Comparison of ENCODE assay signal across 8 mouse cellular contexts in genomic region chr3:89278643-89279042, GRCm38 (mm10). TPM values are rescaled to one million over a fixed set of nuclear protein-coding genes. Genes with fewer than 3 reads are reported as not detected.
A peak's percentile ranks its signal among the peaks of the same experiment; 100 is the strongest.
DNase-seq lines count a peak whose midpoint lies in the region; ATAC-seq and TF ChIP-seq lines count a peak whose summit lies in the region.

No protein-coding gene starts in this region.

- H3K9me3 ChIP-seq in embryonic facial prominence, embryonic 12.5 days, result no peaks in the 10 kb centered on the region
- H3K9me3 ChIP-seq in intestine, embryonic 14.5 days (ENCODE audit: control insufficient read depth, low read length), result no peaks in the 10 kb centered on the region
- H3K9me3 ChIP-seq in midbrain, embryonic 13.5 days, result no peaks in the 10 kb centered on the region

- H3K4me1 ChIP-seq in heart, adult 2 months (ENCODE audit: control insufficient read depth, insufficient read depth, low read length), result peaks cover 15% of the 10 kb centered on the region
- peaks cover 46% of the 10 kb centered on the region for H3K4me1 ChIP-seq in embryonic facial prominence, embryonic 12.5 days
- H3K4me1 ChIP-seq in intestine, embryonic 14.5 days (replicated peaks; ENCODE audit: control insufficient read depth, insufficient read depth, low read length), result peaks cover 44% of the 10 kb centered on the region
- H3K4me1 ChIP-seq in midbrain, embryonic 13.5 days (replicated peaks), result peaks cover 33% of the 10 kb centered on the region

- no peak for ATAC-seq in embryonic facial prominence, embryonic 12.5 days (ENCODE audit: insufficient number of reproducible peaks, insufficient read depth, low FRiP score, low TSS enrichment)
- ATAC-seq in intestine, embryonic 14.5 days (replicated peaks; ENCODE audit: low FRiP score, low TSS enrichment, low read depth), result no peak
- ATAC-seq in midbrain, embryonic 13.5 days, result no peak

- H3K27me3 ChIP-seq in heart, adult 2 months (ENCODE audit: control insufficient read depth, insufficient read depth, low read length), result no peaks in the 10 kb centered on the region
- peaks cover 19% of the 10 kb centered on the region for H3K27me3 ChIP-seq in embryonic facial prominence, embryonic 12.5 days
- 0 out of 2 replicates have a peak, but pooled peaks cover 4% of the 10 kb centered on the region for H3K27me3 ChIP-seq in intestine, embryonic 14.5 days (replicated peaks; ENCODE audit: control insufficient read depth, insufficient read depth, low read length)
- H3K27me3 ChIP-seq in midbrain, embryonic 13.5 days, result peaks cover 55% of the 10 kb centered on the region

- peak overlapping the region; percentile 93 for H3K4me2 ChIP-seq in embryonic facial prominence, embryonic 12.5 days (replicated peaks)
- peak overlapping the region; percentile 71 for H3K4me2 ChIP-seq in intestine, embryonic 14.5 days (ENCODE audit: low read length)
- peak overlapping the region; percentile 82 for H3K4me2 ChIP-seq in midbrain, embryonic 13.5 days (replicated peaks)

- DNase-seq in heart, adult 2 months, result peak in 1 of 2 experiments; percentile 31
- DNase-seq in heart, adult 18-20 months, result no peak
- DNase-seq in intestine, embryonic 14.5 days (ENCODE audit: low spot score), result no peak
- no peak for DNase-seq in layer of hippocampus, adult 8-10 months (ENCODE audit: low spot score in 2 of 2)
- no peak for DNase-seq in thymus, postnatal 4 days
- DNase-seq in left cerebral cortex, postnatal 36 days (ENCODE audit: low spot score in 2 of 2), result no peak

- intact Hi-C loops in heart, adult 2 months (cut with DNase I), result loop anchor here (1.0 to 2.0 kb wide), 3 partner anchors 8 to 70 kb away; partner anchors contain the start of genes Adam15 and Slc50a1
- intact Hi-C loops in left cerebral cortex, postnatal 36 days (cut with DNase I), result no loop called here

- 16% methylated on average over 8 of the region's 8 CpGs for WGBS in heart, adult 2 months
- WGBS in embryonic facial prominence, embryonic 12.5 days, result 16% methylated on average over 8 of the region's 8 CpGs
- whole genome bisulfite sequencing in intestine, embryonic 14.5 days, result 13% methylated on average over 8 of the region's 8 CpGs
- WGBS in midbrain, embryonic 13.5 days, result 32% methylated on average over 8 of the region's 8 CpGs

- peak overlapping the region; percentile 99 for H3K27ac ChIP-seq in heart, adult 2 months
- peak overlapping the region; percentile 65; the same call in 1 of the 2 replicates for H3K27ac ChIP-seq in embryonic facial prominence, embryonic 12.5 days
- peak overlapping the region; percentile 43 for H3K27ac ChIP-seq in intestine, embryonic 14.5 days (ENCODE audit: low read depth)
- H3K27ac ChIP-seq in midbrain, embryonic 13.5 days, result no peak overlapping the region

- no peak for TF ChIP-seq POLR2A in heart, adult 2 months (IDR thresholded peaks at IDR 0.05; ENCODE audit: insufficient read depth, low read depth, low read length)

- TF ChIP-seq CTCF in heart, adult 2 months (IDR thresholded peaks at IDR 0.05), result no peak

- H3K79me2 ChIP-seq in heart, adult 2 months (replicated peaks; ENCODE audit: control insufficient read depth, insufficient read depth, low read length), result no peaks in the 10 kb centered on the region

- peak overlapping the region; percentile 84 for H3K4me3 ChIP-seq in heart, adult 2 months
- H3K4me3 ChIP-seq in embryonic facial prominence, embryonic 12.5 days, result peak overlapping the region; percentile 51
- peak overlapping the region; percentile 61 for H3K4me3 ChIP-seq in intestine, embryonic 14.5 days (ENCODE audit: low read depth, low read length)
- peak overlapping the region; percentile 44 for H3K4me3 ChIP-seq in midbrain, embryonic 13.5 days (replicated peaks)

- H3K36me3 ChIP-seq in heart, adult 2 months (ENCODE audit: control insufficient read depth, insufficient read depth, low read length), result peaks cover 13% of the 10 kb centered on the region
- H3K36me3 ChIP-seq in embryonic facial prominence, embryonic 12.5 days, result 0 out of 2 replicates have a peak, but pooled peaks cover 4% of the 10 kb centered on the region
- H3K36me3 ChIP-seq in intestine, embryonic 14.5 days (ENCODE audit: control insufficient read depth, insufficient read depth, low read length), result peaks cover 15% of the 10 kb centered on the region; the same call in 1 of the 2 replicates
- H3K36me3 ChIP-seq in midbrain, embryonic 13.5 days, result no peaks in the 10 kb centered on the region

- H3K9ac ChIP-seq in heart, adult 2 months (ENCODE audit: low read depth, low read length), result peak overlapping the region; percentile 82
- H3K9ac ChIP-seq in embryonic facial prominence, embryonic 12.5 days, result peak overlapping the region; percentile 65
- peak overlapping the region; percentile 64 for H3K9ac ChIP-seq in intestine, embryonic 14.5 days (ENCODE audit: low read length)
- no peak overlapping the region for H3K9ac ChIP-seq in midbrain, embryonic 13.5 days (replicated peaks)

- TF ChIP-seq EP300 in heart, adult 2 months (IDR thresholded peaks at IDR 0.05; ENCODE audit: insufficient read depth, low read depth, low read length), result no peak

RNA-seq across cellular contexts. Expression of gene Efna1, which starts 2.3 kb away (rescaled TPM):
- total RNA-seq in heart, adult 2 months (2021), result 10 to 100 TPM; 22.6 to 28.4 TPM
- polyA plus RNA-seq in heart, adult 2 months (2012; rRNA removed), result 39.6 and 44.4 TPM in 2 replicates
- 10 to 100 TPM; 22.5 to 23.8 TPM for total RNA-seq in heart, adult 18-20 months (2021)
- 32.6 and 36.1 TPM in 2 replicates for polyA plus RNA-seq in embryonic facial prominence, embryonic 12.5 days (2016; fragmentation: Nextera tagmentation; extraction: Ambion mirVana)
- 46.2 and 46.6 TPM in 2 replicates for polyA plus RNA-seq in intestine, embryonic 14.5 days (2014; fragmentation: Nextera tagmentation; extraction: Ambion mirVana)
- polyA plus RNA-seq in midbrain, embryonic 13.5 days (2015; fragmentation: Nextera tagmentation; extraction: Ambion mirVana), result 9.7 and 10.7 TPM in 2 replicates
- 10 to 100 TPM in 2 of 4 experiments, 1 to 10 TPM in 2; 7.9 to 12.6 (median 10.5) TPM for total RNA-seq in layer of hippocampus, adult 8-10 months (2022)
- total RNA-seq in left cerebral cortex, postnatal 36 days (2021), result 1 to 10 TPM; 4.2 to 7.4 TPM

RNA-seq across cellular contexts. Expression of gene Slc50a1, which starts 8.3 kb away (rescaled TPM):
- 10 to 100 TPM; 17.3 to 23.3 TPM for total RNA-seq in heart, adult 2 months (2021)
- polyA plus RNA-seq in heart, adult 2 months (2012; rRNA removed), result 105 and 111 TPM in 2 replicates
- 10 to 100 TPM; 15.6 to 21.6 TPM for total RNA-seq in heart, adult 18-20 months (2021)
- 56.6 and 62.0 TPM in 2 replicates for polyA plus RNA-seq in embryonic facial prominence, embryonic 12.5 days (2016; fragmentation: Nextera tagmentation; extraction: Ambion mirVana)
- 64.7 and 66.5 TPM in 2 replicates for polyA plus RNA-seq in intestine, embryonic 14.5 days (2014; fragmentation: Nextera tagmentation; extraction: Ambion mirVana)
- polyA plus RNA-seq in midbrain, embryonic 13.5 days (2015; fragmentation: Nextera tagmentation; extraction: Ambion mirVana), result 31.8 and 37.5 TPM in 2 replicates
- total RNA-seq in layer of hippocampus, adult 8-10 months (2022), result 10 to 100 TPM; 51.8 to 69.9 (median 58.2) TPM
- 10 to 100 TPM; 34.5 to 39.1 TPM for total RNA-seq in left cerebral cortex, postnatal 36 days (2021)

RNA-seq across cellular contexts. Expression of gene Dpm3, which starts 19.5 kb away (rescaled TPM):
- 10 to 100 TPM; 54.3 to 58.2 TPM for total RNA-seq in heart, adult 2 months (2021)
- polyA plus RNA-seq in heart, adult 2 months (2012; rRNA removed), result 140 and 160 TPM in 2 replicates
- total RNA-seq in heart, adult 18-20 months (2021), result 10 to 100 TPM; 54.1 to 54.7 TPM
- 101 and 103 TPM in 2 replicates for polyA plus RNA-seq in embryonic facial prominence, embryonic 12.5 days (2016; fragmentation: Nextera tagmentation; extraction: Ambion mirVana)
- 143 and 188 TPM in 2 replicates for polyA plus RNA-seq in intestine, embryonic 14.5 days (2014; fragmentation: Nextera tagmentation; extraction: Ambion mirVana)
- 74.6 and 75.9 TPM in 2 replicates for polyA plus RNA-seq in midbrain, embryonic 13.5 days (2015; fragmentation: Nextera tagmentation; extraction: Ambion mirVana)
- 10 to 100 TPM; 44.2 to 67.3 (median 61.7) TPM for total RNA-seq in layer of hippocampus, adult 8-10 months (2022)
- 10 to 100 TPM; 47.0 to 51.7 TPM for total RNA-seq in left cerebral cortex, postnatal 36 days (2021)

RNA-seq across cellular contexts. Expression of gene Trim46, which starts 32.5 kb away (rescaled TPM):
- under 1 TPM; 0.39 to 0.96 TPM for total RNA-seq in heart, adult 2 months (2021)
- 1.4 and 1.9 TPM in 2 replicates for polyA plus RNA-seq in heart, adult 2 months (2012; rRNA removed)
- under 1 TPM; 0.37 to 0.98 TPM for total RNA-seq in heart, adult 18-20 months (2021)
- polyA plus RNA-seq in embryonic facial prominence, embryonic 12.5 days (2016; fragmentation: Nextera tagmentation; extraction: Ambion mirVana), result 6.2 and 7.7 TPM in 2 replicates
- 3.3 and 3.5 TPM in 2 replicates for polyA plus RNA-seq in intestine, embryonic 14.5 days (2014; fragmentation: Nextera tagmentation; extraction: Ambion mirVana)
- 58.6 and 59.4 TPM in 2 replicates for polyA plus RNA-seq in midbrain, embryonic 13.5 days (2015; fragmentation: Nextera tagmentation; extraction: Ambion mirVana)
- 10 to 100 TPM; 74.0 to 89.3 (median 80.2) TPM for total RNA-seq in layer of hippocampus, adult 8-10 months (2022)
- 10 to 100 TPM; 74.4 to 88.7 TPM for total RNA-seq in left cerebral cortex, postnatal 36 days (2021)

RNA-seq across cellular contexts. Expression of gene Krtcap2, which starts 32.9 kb away (rescaled TPM):
- total RNA-seq in heart, adult 2 months (2021), result 10 to 100 TPM; 80.7 to 95.7 TPM
- polyA plus RNA-seq in heart, adult 2 months (2012; rRNA removed), result 84.3 and 116 TPM in 2 replicates
- total RNA-seq in heart, adult 18-20 months (2021), result 10 to 100 TPM; 64.8 to 89.2 TPM
- polyA plus RNA-seq in embryonic facial prominence, embryonic 12.5 days (2016; fragmentation: Nextera tagmentation; extraction: Ambion mirVana), result 297 and 306 TPM in 2 replicates
- polyA plus RNA-seq in intestine, embryonic 14.5 days (2014; fragmentation: Nextera tagmentation; extraction: Ambion mirVana), result 331 and 346 TPM in 2 replicates
- 205 and 209 TPM in 2 replicates for polyA plus RNA-seq in midbrain, embryonic 13.5 days (2015; fragmentation: Nextera tagmentation; extraction: Ambion mirVana)
- 10 to 100 TPM; 73.9 to 82.9 (median 79.4) TPM for total RNA-seq in layer of hippocampus, adult 8-10 months (2022)
- 10 to 100 TPM; 59.7 to 64.9 TPM for total RNA-seq in left cerebral cortex, postnatal 36 days (2021)
